Mouse (Mus musculus): ENCODE measurements at regions not wholly inside any gene's neighbourhood (a gene's known extent, or its start where the extent isn't known, plus 50 kb on each side); places are given as distances from the start of the nearest gene placed in this dataset.

- no peak for ATAC-seq (ENCODE audit: low FRiP score)
- no peaks in the 10 kb centered on the region for H3K4me1 ChIP-seq (replicated peaks)
- no peaks in the 10 kb centered on the region for H3K36me3 ChIP-seq
- H3K9me3 ChIP-seq, result no peaks in the 10 kb centered on the region
- H3K4me3 ChIP-seq, result no peak overlapping the region
- no peak overlapping the region for H3K9ac ChIP-seq
- 80% methylated on average over 2 of the region's 2 CpGs for WGBS
- H3K27ac ChIP-seq, result no peak overlapping the region
- H3K27me3 ChIP-seq, result no peaks in the 10 kb centered on the region
- H3K4me2 ChIP-seq, result no peak overlapping the region
These were observed 161.6 kb downstream of the Fsip2 start for GRCm38 (mm10) chr2:83105070-83105469.

GRCm38 (mm10) chr2:83126340-83126739, 182.9 kb downstream of the Fsip2 start:
- Histone ChIP-seq H3K36me3 (no peaks in the 10 kb centered on the region), H3K4me3 (no peak overlapping the region), H3K9me3 (no peaks in the 10 kb centered on the region), H3K4me2 (no peak overlapping the region), H3K4me1 (replicated peaks) (peaks cover 8% of the 10 kb centered on the region), H3K27me3 (no peaks in the 10 kb centered on the region), H3K27ac (no peak overlapping the region), H3K9ac (no peak overlapping the region)
- 86% methylated on average over 4 of the region's 4 CpGs for WGBS
- ATAC-seq (ENCODE audit: low FRiP score), result no peak

GRCm38 (mm10) chr2:83130709-83131108, 187.3 kb downstream of the Fsip2 start:
- H3K9ac ChIP-seq, result no peak overlapping the region
- H3K4me1 ChIP-seq (replicated peaks), result peaks cover 11% of the 10 kb centered on the region
- H3K27me3 ChIP-seq, result no peaks in the 10 kb centered on the region
- no peak overlapping the region for H3K4me2 ChIP-seq
- peak overlapping the region; percentile 72 for H3K27ac ChIP-seq
- peak; percentile 37; the same call in 1 of the 2 replicates for ATAC-seq (ENCODE audit: low FRiP score)
- no peak overlapping the region for H3K4me3 ChIP-seq
- 48% methylated on average over 2 of the region's 2 CpGs for WGBS
- no peaks in the 10 kb centered on the region for H3K9me3 ChIP-seq
- H3K36me3 ChIP-seq, result no peaks in the 10 kb centered on the region

- no peak overlapping the region for H3K9ac ChIP-seq
These were observed 187.9 kb downstream of the Fsip2 start for GRCm38 (mm10) chr2:83131285-83131852.

GRCm38 (mm10) chr2:83165853-83166252, 222.4 kb downstream of the Fsip2 start:
- Histone ChIP-seq H3K27me3 (no peaks in the 10 kb centered on the region), H3K4me3 (no peak overlapping the region), H3K9ac (no peak overlapping the region), H3K36me3 (no peaks in the 10 kb centered on the region), H3K4me2 (no peak overlapping the region), H3K27ac (no peak overlapping the region), H3K9me3 (no peaks in the 10 kb centered on the region), H3K4me1 (replicated peaks) (no peaks in the 10 kb centered on the region)
- 37% methylated on average over 4 of the region's 4 CpGs for WGBS
- ATAC-seq (ENCODE audit: low FRiP score), result no peak

More at GRCm38 (mm10) chr2:83131285-83131852, 187.9 kb downstream of the Fsip2 start:
- peak overlapping the region; percentile 72 for H3K27ac ChIP-seq
- no peak overlapping the region for H3K4me3 ChIP-seq
- peak; percentile 76 for ATAC-seq (ENCODE audit: low FRiP score)
- H3K36me3 ChIP-seq, result no peaks in the 10 kb centered on the region
- no peaks in the 10 kb centered on the region for H3K9me3 ChIP-seq
- 32% methylated on average over 4 of the region's 4 CpGs for WGBS
- H3K4me2 ChIP-seq, result no peak overlapping the region
- peaks cover 11% of the 10 kb centered on the region for H3K4me1 ChIP-seq (replicated peaks)
- no peaks in the 10 kb centered on the region for H3K27me3 ChIP-seq
